Comparison of ENCODE assay signal across 32 mouse cellular contexts in the genomic region with DNA sequence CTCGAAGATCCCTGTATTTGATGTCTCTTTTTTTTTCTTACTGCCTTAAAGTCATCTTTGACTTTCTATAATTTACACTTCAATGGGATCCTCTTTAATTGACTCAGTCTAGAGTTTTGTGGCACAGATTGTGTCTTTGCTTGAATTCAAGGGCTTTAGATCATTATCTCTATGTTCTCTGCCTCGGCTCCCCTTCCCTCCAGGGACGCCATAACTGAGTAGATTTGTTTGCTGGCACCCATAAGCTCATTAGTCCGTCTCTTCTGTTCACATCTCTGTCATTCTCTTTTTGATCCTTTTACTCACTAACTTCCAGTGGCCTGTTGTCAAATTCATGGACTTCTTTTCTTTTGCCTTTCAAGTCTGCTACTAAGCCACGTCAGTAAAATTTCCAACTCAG.
"Had no signal": no experiment of that assay in that cellular context is flagged by ENCODE, and none has a peak within 500 bp of the region (broad histone marks: within the 10 kb centered on the region; RNA-seq: fewer than 3 reads in every experiment).

No protein-coding gene starts in this region.

- H3K9ac ChIP-seq: heart, embryonic 12.5 days; heart, embryonic 13.5 days; heart, embryonic 15.5 days; hindbrain, embryonic 12.5 days; hindbrain, embryonic 13.5 days; hindbrain, embryonic 14.5 days; hindbrain, embryonic 15.5 days; intestine, embryonic 15.5 days; kidney, embryonic 15.5 days had no signal

- ATAC-seq: hindbrain, embryonic 16.5 days; hindbrain, postnatal 0 days; inflammation-experienced regulatory T-cells, adult 6 months; intestine, embryonic 15.5 days; intestine, embryonic 16.5 days; intestine, postnatal 0 days had no signal

- H3K4me2 ChIP-seq: heart, embryonic 11.5 days; heart, embryonic 12.5 days; heart, embryonic 13.5 days; heart, embryonic 15.5 days; hindbrain, embryonic 12.5 days; hindbrain, embryonic 13.5 days; hindbrain, embryonic 14.5 days; hindbrain, embryonic 15.5 days; intestine, embryonic 15.5 days; kidney, embryonic 15.5 days had no signal

- H3K4me3 ChIP-seq: heart, embryonic 10.5 days; heart, embryonic 12.5 days; heart, embryonic 13.5 days; heart, embryonic 15.5 days; hindbrain, embryonic 10.5 days; hindbrain, embryonic 12.5 days; hindbrain, embryonic 13.5 days; hindbrain, embryonic 15.5 days; intestine, embryonic 15.5 days; kidney, embryonic 15.5 days; layer of hippocampus, adult 2 months had no signal

- H3K27ac ChIP-seq: heart, embryonic 10.5 days; heart, embryonic 13.5 days; heart, embryonic 15.5 days; hindbrain, embryonic 10.5 days; hindbrain, embryonic 12.5 days; hindbrain, embryonic 13.5 days; hindbrain, embryonic 14.5 days; hindbrain, embryonic 15.5 days; hindbrain, postnatal 0 days; intestine, embryonic 15.5 days; kidney, embryonic 15.5 days; kidney, postnatal 0 days; layer of hippocampus, adult 2 months had no signal

- DNase-seq: heart, postnatal 10 days; heart, postnatal 14 days; heart, postnatal 36 days; heart, postnatal 4 days; kidney, adult 11 months; kidney, adult 18-20 months; kidney, adult 8-10 months; kidney, postnatal 10 days; kidney, postnatal 14 days; kidney, postnatal 25 days; kidney, postnatal 4 days; layer of hippocampus, adult 9-11 months; layer of hippocampus, postnatal 36 days had no signal

- H3K4me1 ChIP-seq: heart, embryonic 15.5 days; hindbrain, embryonic 10.5 days; hindbrain, embryonic 12.5 days; hindbrain, embryonic 15.5 days; kidney, embryonic 15.5 days had no signal

- H3K36me3 ChIP-seq: heart, embryonic 10.5 days; heart, embryonic 12.5 days; heart, embryonic 13.5 days; heart, embryonic 15.5 days; hindbrain, embryonic 10.5 days; hindbrain, embryonic 12.5 days; hindbrain, embryonic 13.5 days; hindbrain, embryonic 15.5 days; intestine, embryonic 15.5 days; kidney, embryonic 15.5 days had no signal

- H3K27me3 ChIP-seq: heart, embryonic 12.5 days; heart, embryonic 13.5 days; heart, embryonic 15.5 days; hindbrain, embryonic 12.5 days; hindbrain, embryonic 13.5 days; hindbrain, embryonic 15.5 days; intestine, embryonic 15.5 days; kidney, embryonic 15.5 days had no signal

- H3K9me3 ChIP-seq: heart, embryonic 10.5 days; heart, embryonic 12.5 days; heart, embryonic 13.5 days; heart, embryonic 15.5 days; hindbrain, embryonic 10.5 days; hindbrain, embryonic 12.5 days; hindbrain, embryonic 13.5 days; hindbrain, embryonic 15.5 days; intestine, embryonic 15.5 days; kidney, embryonic 15.5 days had no signal
